Mouse (Mus musculus): ENCODE measurements at regions not wholly inside any gene's neighbourhood (a gene's known extent, or its start where the extent isn't known, plus 50 kb on each side); places are given as distances from the start of the nearest gene placed in this dataset.

- no peak overlapping the region for H3K9ac ChIP-seq (replicated peaks)
- H3K9me3 ChIP-seq (ENCODE audit: control insufficient read depth, low read length): no peaks in the 10 kb centered on the region
- no peaks in the 10 kb centered on the region for H3K36me3 ChIP-seq (replicated peaks; ENCODE audit: control insufficient read depth, insufficient read depth, low read depth)
- H3K27me3 ChIP-seq (ENCODE audit: control insufficient read depth, insufficient read depth, low read length): no peaks in the 10 kb centered on the region
- no peak for TF ChIP-seq CTCF (IDR thresholded peaks at IDR 0.05; ENCODE audit: low read depth)
- TF ChIP-seq EP300 (IDR thresholded peaks at IDR 0.05; ENCODE audit: low read depth): no peak
- ATAC-seq (ENCODE audit: insufficient read depth): no peak
- no peaks in the 10 kb centered on the region for H3K4me1 ChIP-seq (replicated peaks; ENCODE audit: control insufficient read depth in 2 of 2, insufficient read depth in 2 of 2, low read length in 1 of 2)
- no peak overlapping the region for H3K4me3 ChIP-seq (ENCODE audit: insufficient read depth in 1 of 2, low read depth in 2 of 2, low read length in 2 of 2)
- WGBS (ENCODE audit: insufficient replicate concordance): 73% methylated on average over 5 of the region's 5 CpGs
- H3K27ac ChIP-seq: no peak overlapping the region
- no peak overlapping the region for H3K4me2 ChIP-seq (ENCODE audit: low read depth)
- no peak for DNase-seq (ENCODE audit: low read depth in 3 of 3, low spot score in 3 of 3)
These were observed 264.6 kb upstream of the Map3k7 start for GRCm38 (mm10) chr4:31699296-31699695.

GRCm38 (mm10) chr4:31714054-31714651 lies 249.7 kb upstream of the Map3k7 start:
- ATAC-seq (ENCODE audit: insufficient read depth) (no peak), DNase-seq (ENCODE audit: low read depth in 3 of 3, low spot score in 3 of 3) (no peak)
- WGBS (ENCODE audit: insufficient replicate concordance): 37% methylated on average over 2 of the region's 2 CpGs
- TF ChIP-seq EP300 (IDR thresholded peaks at IDR 0.05; ENCODE audit: low read depth) (no peak), CTCF (IDR thresholded peaks at IDR 0.05; ENCODE audit: low read depth) (no peak)
- Histone ChIP-seq H3K9me3 (ENCODE audit: control insufficient read depth, low read length) (no peaks in the 10 kb centered on the region), H3K4me2 (ENCODE audit: low read depth) (no peak overlapping the region), H3K9ac (replicated peaks) (no peak overlapping the region), H3K4me3 (ENCODE audit: insufficient read depth in 1 of 2, low read depth in 2 of 2, low read length in 2 of 2) (no peak overlapping the region), H3K27me3 (ENCODE audit: control insufficient read depth, insufficient read depth, low read length) (no peaks in the 10 kb centered on the region), H3K27ac (no peak overlapping the region), H3K36me3 (replicated peaks; ENCODE audit: control insufficient read depth, insufficient read depth, low read depth) (no peaks in the 10 kb centered on the region), H3K4me1 (replicated peaks; ENCODE audit: control insufficient read depth in 2 of 2, insufficient read depth in 2 of 2, low read length in 1 of 2) (no peaks in the 10 kb centered on the region)

- no peaks in the 10 kb centered on the region for H3K36me3 ChIP-seq (replicated peaks; ENCODE audit: control insufficient read depth, insufficient read depth, low read depth)
- no peak overlapping the region for H3K9ac ChIP-seq (replicated peaks)
- DNase-seq (ENCODE audit: low read depth in 3 of 3, low spot score in 3 of 3): no peak
- no peaks in the 10 kb centered on the region for H3K9me3 ChIP-seq (ENCODE audit: control insufficient read depth, low read length)
- WGBS (ENCODE audit: insufficient replicate concordance): 59% methylated on average over 7 of the region's 7 CpGs
- H3K4me2 ChIP-seq (ENCODE audit: low read depth): no peak overlapping the region
- H3K27ac ChIP-seq: no peak overlapping the region
- H3K27me3 ChIP-seq (ENCODE audit: control insufficient read depth, insufficient read depth, low read length): no peaks in the 10 kb centered on the region
- no peak for ATAC-seq (ENCODE audit: insufficient read depth)
- no peak overlapping the region for H3K4me3 ChIP-seq (ENCODE audit: insufficient read depth in 1 of 2, low read depth in 2 of 2, low read length in 2 of 2)
- no peaks in the 10 kb centered on the region for H3K4me1 ChIP-seq (replicated peaks; ENCODE audit: control insufficient read depth in 2 of 2, insufficient read depth in 2 of 2, low read length in 1 of 2)
- TF ChIP-seq EP300 (IDR thresholded peaks at IDR 0.05; ENCODE audit: low read depth) (no peak), CTCF (IDR thresholded peaks at IDR 0.05; ENCODE audit: low read depth) (no peak)
These were observed 240.4 kb upstream of the Map3k7 start for GRCm38 (mm10) chr4:31723501-31723900.

- H3K27me3 ChIP-seq (ENCODE audit: control insufficient read depth, insufficient read depth, low read length): no peaks in the 10 kb centered on the region
- ATAC-seq (ENCODE audit: insufficient read depth): no peak
- TF ChIP-seq CTCF (IDR thresholded peaks at IDR 0.05; ENCODE audit: low read depth): no peak
- TF ChIP-seq EP300 (IDR thresholded peaks at IDR 0.05; ENCODE audit: low read depth): no peak
- H3K27ac ChIP-seq: no peak overlapping the region
- H3K36me3 ChIP-seq (replicated peaks; ENCODE audit: control insufficient read depth, insufficient read depth, low read depth): no peaks in the 10 kb centered on the region
- H3K4me2 ChIP-seq (ENCODE audit: low read depth): no peak overlapping the region
- no peaks in the 10 kb centered on the region for H3K4me1 ChIP-seq (replicated peaks; ENCODE audit: control insufficient read depth in 2 of 2, insufficient read depth in 2 of 2, low read length in 1 of 2)
- no peak overlapping the region for H3K9ac ChIP-seq (replicated peaks)
- no peak for DNase-seq (ENCODE audit: low read depth in 3 of 3, low spot score in 3 of 3)
- no peak overlapping the region for H3K4me3 ChIP-seq (ENCODE audit: insufficient read depth in 1 of 2, low read depth in 2 of 2, low read length in 2 of 2)
- H3K9me3 ChIP-seq (ENCODE audit: control insufficient read depth, low read length): no peaks in the 10 kb centered on the region
- WGBS (ENCODE audit: insufficient replicate concordance): 45% methylated on average over 2 of the region's 2 CpGs
These were observed 239.5 kb upstream of the Map3k7 start for GRCm38 (mm10) chr4:31724400-31724799.

GRCm38 (mm10) chr4:31727498-31728148 lies 236.3 kb upstream of the Map3k7 start:
- TF ChIP-seq CTCF (IDR thresholded peaks at IDR 0.05; ENCODE audit: low read depth): no peak
- no peak for TF ChIP-seq EP300 (IDR thresholded peaks at IDR 0.05; ENCODE audit: low read depth)
- Histone ChIP-seq H3K9ac (replicated peaks) (no peak overlapping the region), H3K27ac (no peak overlapping the region), H3K4me1 (replicated peaks; ENCODE audit: control insufficient read depth in 2 of 2, insufficient read depth in 2 of 2, low read length in 1 of 2) (no peaks in the 10 kb centered on the region), H3K36me3 (replicated peaks; ENCODE audit: control insufficient read depth, insufficient read depth, low read depth) (no peaks in the 10 kb centered on the region), H3K27me3 (ENCODE audit: control insufficient read depth, insufficient read depth, low read length) (no peaks in the 10 kb centered on the region), H3K4me2 (ENCODE audit: low read depth) (no peak overlapping the region), H3K9me3 (ENCODE audit: control insufficient read depth, low read length) (no peaks in the 10 kb centered on the region), H3K4me3 (ENCODE audit: insufficient read depth in 1 of 2, low read depth in 2 of 2, low read length in 2 of 2) (no peak overlapping the region)
- DNase-seq (ENCODE audit: low read depth in 3 of 3, low spot score in 3 of 3): no peak
- ATAC-seq (ENCODE audit: insufficient read depth): no peak
- 75% methylated on average over 9 of the region's 9 CpGs for WGBS (ENCODE audit: insufficient replicate concordance)
